Mouse (Mus musculus) E14TG2a.4 (cell line): ENCODE data around the gene Sectm1a.

Source experiments
- CTCF ChIP-seq: conservative IDR thresholded peaks from 2 replicates; pipeline ENCODE4 v1.5.1; 2014; ENCODE audit warnings: low read length
- POU5F1 ChIP-seq: IDR thresholded peaks from 2 replicates; pipeline ENCODE4 v1.6.1; 2014; ENCODE audit warnings: low read length, borderline replicate concordance

DNA sequence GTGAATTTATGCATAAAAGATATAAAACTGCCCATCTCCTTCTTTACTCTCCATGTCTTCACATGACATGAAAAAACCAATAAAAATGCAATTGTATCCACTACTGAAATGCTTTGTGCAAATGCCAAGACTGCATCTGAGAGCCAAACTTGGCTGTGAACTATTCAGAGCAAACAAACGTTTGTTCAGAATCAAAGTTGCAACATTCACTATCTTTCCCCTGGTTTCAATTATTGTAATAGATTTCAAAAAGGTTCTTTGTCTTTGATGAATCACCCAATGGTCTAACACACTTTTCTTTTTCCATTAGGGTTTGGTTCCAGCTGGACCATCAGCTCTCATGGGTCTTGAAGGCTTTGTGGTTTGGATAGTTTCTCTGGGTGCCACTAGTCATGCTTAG lies 48.6 kb upstream of the Sectm1a start:
- no peak for TF ChIP-seq CTCF
- no peak for TF ChIP-seq POU5F1
